Mouse (Mus musculus) G1E (cell line): ENCODE data around the gene Nckap5l.

ENCODE experiments used
- CTCF ChIP-seq: IDR thresholded peaks from 2 replicates; pipeline ENCODE4 v1.5.1; 2012; ENCODE audit warnings: low read depth, low read length, inconsistent platforms, mixed read lengths
- GATA1 ChIP-seq: IDR thresholded peaks from 2 replicates; pipeline ENCODE4 v1.6.1; 2012; ENCODE audit warnings: borderline replicate concordance, low read length, inconsistent platforms, mixed read lengths
- GATA2 ChIP-seq: IDR thresholded peaks from 2 replicates; pipeline ENCODE4 v1.6.1; 2012; ENCODE audit warnings: low read depth, low read length, inconsistent platforms, borderline replicate concordance
- POLR2AphosphoS5 ChIP-seq: IDR thresholded peaks from 2 replicates; pipeline ENCODE4 v1.6.1; 2012; ENCODE audit warnings: low read depth, low read length, inconsistent platforms; ENCODE audit not compliant: insufficient replicate concordance
- TAL1 ChIP-seq: conservative IDR thresholded peaks from 2 replicates; pipeline ENCODE4 v1.6.1; 2012; ENCODE audit warnings: low read depth, low read length, inconsistent platforms, mixed read lengths

- TF ChIP-seq TAL1, result no peak
- TF ChIP-seq CTCF, result no peak
- no peak for TF ChIP-seq GATA1
- TF ChIP-seq POLR2AphosphoS5, result no peak
- no peak for TF ChIP-seq GATA2
Measured at GRCm38 (mm10) chr15:99456963-99457605, 464 bp downstream of the Nckap5l start.
